Mouse (Mus musculus) forelimb bud, embryonic 11.5 days (tissue): ENCODE data around the gene Dgkh.

Experiments used
- DNase-seq: peaks from one replicate; pipeline ENCODE4 v3.0.0-alpha.2; 2012; ENCODE audit warnings: low read depth, low spot score

Gene Dgkh

DNA sequence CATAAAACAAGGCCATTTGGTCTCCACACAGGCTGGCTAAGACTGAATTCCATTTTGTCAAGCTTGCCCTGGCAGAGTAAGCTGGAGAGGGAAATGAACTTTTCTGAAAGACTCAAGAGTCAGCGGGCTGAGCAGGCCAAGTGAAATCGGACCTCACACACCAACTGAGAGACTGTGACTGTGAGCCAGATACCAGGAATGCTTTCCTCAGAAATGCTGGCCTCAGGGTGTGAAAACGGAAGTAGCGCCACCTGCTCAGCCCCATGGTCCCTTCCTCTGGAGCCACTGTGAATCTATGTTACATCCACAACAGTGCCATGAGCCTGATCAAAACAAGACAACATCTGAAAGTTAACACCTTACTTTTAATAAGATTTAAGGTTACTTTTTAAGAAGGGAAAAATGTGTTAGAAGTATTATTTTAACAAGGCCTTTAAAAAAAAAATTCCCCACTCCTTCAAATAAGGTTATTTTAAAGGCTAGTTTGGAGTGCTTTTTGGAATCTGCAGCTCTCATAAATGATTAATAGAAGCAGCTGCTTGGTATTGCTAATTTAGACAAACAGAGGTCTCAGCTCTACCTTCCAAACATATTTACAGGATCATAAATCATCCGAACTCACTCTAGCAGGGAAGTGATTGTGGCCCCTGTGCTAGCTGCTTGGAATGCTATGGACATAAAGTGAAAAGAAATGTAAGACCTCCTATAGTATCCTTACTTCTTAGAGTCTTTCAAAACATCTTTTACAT is 193.8 kb downstream of the Dgkh start:
- DNase-seq: peak; percentile 81

DNA sequence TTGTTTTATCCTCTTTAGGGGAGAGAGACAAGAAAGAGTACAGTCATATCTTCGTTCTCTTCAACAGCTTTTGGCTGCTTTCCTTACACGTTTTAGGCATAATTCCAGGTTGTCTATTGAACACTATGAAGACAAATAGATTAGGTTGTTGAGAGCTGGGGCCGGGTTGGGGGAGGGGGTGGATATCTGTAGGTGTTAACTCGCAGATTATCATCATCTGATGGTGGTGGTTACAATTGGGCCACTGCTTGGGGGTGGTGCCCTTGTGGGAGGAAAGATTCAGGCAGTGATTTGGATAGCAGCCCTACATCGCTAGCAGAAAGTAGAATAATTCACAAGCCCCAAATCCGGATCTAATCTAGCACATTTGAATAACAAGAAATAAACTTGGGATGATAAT is 195.0 kb downstream of the Dgkh start:
- DNase-seq: no peak

DNA sequence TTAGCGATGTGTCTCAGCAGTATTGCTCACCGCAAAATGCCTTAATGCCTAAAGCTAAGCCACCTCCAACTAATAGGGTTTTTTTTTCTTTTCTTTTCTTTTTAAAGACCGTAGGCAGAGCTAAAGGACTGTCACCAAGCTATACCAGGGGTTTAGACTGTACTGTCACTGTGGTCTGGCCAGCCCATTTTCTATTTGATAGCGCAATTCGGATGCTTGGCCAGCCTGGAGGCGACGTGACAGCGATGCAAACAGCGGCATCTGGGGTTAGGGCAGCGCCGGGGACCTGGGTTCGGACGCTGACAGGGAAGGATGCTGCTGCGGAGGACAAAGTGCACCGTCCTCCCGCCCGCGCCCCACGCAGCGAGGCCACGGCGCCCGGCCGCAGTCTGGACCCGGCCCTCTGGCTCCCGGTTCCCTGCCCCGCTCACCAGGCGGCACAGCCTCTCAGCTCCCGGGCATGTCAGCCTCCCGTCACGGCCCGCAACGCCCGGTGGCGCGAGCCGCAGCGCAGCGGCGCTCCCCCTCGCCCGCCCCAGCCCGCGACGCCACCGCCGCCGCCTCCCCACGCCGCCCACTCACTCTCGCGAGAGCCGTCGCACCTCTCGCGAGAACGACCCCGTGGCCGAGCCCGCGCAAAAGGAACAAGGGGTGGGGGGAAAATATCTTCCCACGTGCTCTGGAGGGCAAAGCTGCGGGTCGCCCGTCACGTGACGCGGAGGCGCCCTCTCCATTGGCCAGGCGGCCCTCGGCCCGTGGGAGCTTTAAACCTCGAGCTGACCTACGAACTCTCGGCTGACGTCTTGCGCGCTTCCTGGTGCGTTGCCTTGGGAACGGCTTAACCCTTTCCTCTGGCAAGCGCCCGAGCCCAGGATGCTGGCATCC is 196.1 kb downstream of the Dgkh start, which contains the start of gene Akap11:
Gene Akap11 (minus strand): TSS at position 528 of the 885 bp plus-strand sequence.
- peak; percentile 98 for DNase-seq

GRCm38 (mm10) chr14:78535366-78535765 is 197.2 kb downstream of the Dgkh start:
- no peak for DNase-seq

DNA sequence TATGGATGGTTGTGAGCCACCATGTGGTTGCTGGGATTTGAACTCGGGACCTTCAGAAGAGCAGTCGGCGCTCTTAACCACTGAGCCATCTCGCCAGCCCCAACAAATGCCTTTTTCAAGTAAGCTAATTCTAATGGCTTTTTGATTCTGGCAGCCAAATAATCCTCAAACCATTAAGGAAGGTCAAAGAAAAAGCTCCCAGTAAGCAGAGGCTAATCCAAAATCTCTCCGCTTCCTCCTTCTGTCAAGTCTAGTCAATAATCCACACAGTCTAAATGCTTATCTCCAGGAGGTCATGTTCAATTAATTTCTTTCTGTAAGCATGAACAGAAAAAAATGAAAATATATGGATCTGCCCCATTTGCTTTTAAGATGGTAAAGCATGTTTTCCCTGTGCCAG is 197.9 kb downstream of the Dgkh start:
- no peak for DNase-seq

DNA sequence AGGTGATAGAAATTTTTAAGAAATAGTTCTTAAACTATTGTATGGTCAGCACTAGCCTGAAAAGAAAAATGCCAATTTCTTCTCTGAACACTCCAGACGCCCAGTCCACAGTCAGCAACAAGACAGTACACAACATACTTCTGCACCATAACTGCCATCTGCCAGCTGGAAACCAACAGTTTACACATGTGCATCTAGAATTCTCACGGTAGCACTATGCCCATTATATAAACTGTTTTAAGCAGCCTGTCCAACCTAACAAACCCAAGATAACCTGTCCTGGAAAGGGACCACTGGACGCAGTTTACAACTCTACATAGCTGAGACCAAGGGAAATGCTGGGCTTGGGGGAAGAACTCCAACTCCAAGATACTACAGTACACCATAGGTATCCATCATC is 198.9 kb downstream of the Dgkh start:
- DNase-seq: no peak

DNA sequence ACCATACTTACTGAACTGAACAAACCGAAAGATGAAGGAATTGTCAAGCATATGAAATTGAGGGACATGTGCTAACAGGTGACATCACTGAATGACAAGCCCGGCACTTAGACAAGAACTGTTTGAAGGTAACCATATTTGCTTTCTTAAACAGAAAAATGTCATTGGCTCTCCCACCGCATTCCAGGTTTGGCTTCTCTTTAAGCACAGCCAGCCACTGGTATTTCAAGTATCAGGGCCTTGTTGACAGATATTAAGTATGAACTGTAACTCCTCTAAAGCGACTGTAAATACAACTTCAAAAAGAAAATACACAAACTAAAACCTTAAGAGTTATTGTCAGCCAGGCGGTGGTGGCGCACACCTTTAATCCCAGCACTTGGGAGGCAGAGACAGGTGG is 200.2 kb downstream of the Dgkh start:
- no peak for DNase-seq

DNA sequence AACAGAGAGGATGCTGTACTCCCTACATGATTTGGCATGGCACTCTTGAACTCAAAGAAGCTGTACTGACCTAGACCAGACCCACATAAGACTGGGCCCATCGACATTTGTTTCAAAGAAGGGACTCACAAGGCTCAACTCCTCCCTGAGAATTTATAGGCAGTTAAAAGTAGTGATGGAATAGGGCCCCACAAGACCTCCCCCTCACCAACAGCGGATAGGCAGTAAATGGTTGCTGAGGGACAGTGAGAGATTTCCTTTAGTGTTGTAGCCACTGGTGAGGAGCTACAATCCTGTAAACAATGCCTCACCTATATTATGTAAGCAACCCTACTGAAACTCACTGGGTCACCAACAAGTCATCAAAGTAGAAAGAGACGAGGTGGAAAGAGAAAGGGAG is 202.3 kb downstream of the Dgkh start:
- DNase-seq: no peak

GRCm38 (mm10) chr14:78528461-78529425 is 203.8 kb downstream of the Dgkh start:
- no peak for DNase-seq

- DNase-seq: no peak
Observed at GRCm38 (mm10) chr14:78526907-78527306, 205.7 kb downstream of the Dgkh start.

GRCm38 (mm10) chr14:78526475-78526874 is 206.1 kb downstream of the Dgkh start:
- DNase-seq: no peak

- DNase-seq: no peak
Observed at GRCm38 (mm10) chr14:78525611-78526457, 206.7 kb downstream of the Dgkh start.

DNA sequence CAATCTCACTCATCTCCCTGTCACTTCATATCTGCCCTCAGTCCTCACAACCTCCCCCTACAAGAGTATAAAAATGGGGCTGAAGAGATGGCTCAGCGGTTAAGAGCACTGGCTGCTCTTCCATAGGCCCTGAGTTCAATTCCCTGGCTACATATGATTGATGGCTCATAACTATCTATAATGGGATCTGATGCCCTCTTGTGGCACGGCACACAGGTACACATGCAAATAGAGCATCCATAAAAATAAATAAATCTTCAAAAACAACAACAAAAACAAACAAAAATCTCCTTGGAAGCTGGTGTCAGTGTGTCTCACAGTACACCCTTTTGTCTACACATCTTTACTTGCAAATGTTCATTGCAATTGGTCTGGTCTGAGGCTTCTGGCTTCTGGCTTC is 207.5 kb downstream of the Dgkh start:
- DNase-seq: no peak

DNA sequence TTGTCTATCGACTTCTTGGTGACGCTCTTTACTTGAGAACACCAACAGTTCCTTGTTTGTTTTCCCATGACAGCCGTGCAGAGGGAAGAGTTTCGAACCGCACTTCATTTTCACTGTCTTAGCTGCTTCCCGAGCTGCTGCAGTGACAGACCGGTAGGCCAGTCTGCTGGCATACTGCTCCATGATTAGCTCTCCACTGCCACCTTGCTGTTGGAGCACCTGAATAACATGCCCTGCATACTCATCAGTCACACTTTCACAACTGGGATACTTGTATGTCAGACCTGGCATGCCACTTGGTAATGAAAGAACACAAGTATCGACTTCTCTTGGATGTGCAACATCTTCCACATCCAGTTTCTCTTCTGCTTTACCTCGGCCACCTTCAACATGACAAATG is 221.9 kb downstream of the Dgkh start:
- no peak for DNase-seq

- no peak for DNase-seq
Observed at GRCm38 (mm10) chr14:78509791-78510190, 222.8 kb downstream of the Dgkh start.
